Mouse (Mus musculus): ENCODE measurements around the gene Mtfp1. TPM values are rescaled to one million over a fixed set of nuclear protein-coding genes. Genes with fewer than 3 reads are reported as not detected.
"Not testable (repeated sequence)": the region's sequence is repeated elsewhere in the genome, so short reads cannot be mapped to it uniquely, and the experiment has no call there.

Mtfp1 gene
- total RNA-seq, 2 experiments from 2014 or later, result 15.3 to 16.3 TPM

DNA sequence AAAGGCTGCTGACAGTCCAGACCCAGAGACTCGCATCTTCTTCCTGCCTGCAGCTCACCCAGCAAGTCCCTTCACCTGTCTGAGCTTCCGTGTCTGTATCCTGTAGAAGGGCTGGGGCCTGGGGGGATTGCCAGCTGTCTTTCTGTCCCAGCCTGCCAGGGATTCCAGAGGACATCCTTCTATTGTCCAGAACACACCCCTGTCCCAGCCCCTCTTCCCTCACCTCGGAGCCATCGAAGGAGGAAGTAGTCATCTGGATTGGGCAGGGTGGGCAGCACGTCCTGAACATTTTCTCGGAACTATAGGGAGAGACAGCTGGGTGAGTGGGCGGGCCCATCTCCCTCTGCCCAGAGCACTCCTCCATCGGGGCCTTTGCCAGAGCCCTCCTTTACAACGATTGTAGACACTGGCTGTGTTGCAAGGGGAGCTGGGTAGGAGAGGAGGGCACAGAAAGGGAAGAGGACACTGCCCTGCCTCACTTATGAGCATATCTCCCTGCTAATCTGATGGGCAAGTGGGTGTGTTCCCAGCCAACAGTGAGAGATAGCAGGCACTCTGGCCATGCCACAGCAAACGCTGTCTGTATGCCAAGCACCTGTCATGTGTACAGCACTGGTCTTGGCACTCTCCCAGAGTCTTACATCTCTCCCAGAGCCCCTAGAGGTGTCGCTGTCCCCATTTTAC lies 21.4 kb upstream of the Mtfp1 start:
- intact Hi-C loops (cut with DNase I), result no loop called here
- DNase-seq, result no peak

DNA sequence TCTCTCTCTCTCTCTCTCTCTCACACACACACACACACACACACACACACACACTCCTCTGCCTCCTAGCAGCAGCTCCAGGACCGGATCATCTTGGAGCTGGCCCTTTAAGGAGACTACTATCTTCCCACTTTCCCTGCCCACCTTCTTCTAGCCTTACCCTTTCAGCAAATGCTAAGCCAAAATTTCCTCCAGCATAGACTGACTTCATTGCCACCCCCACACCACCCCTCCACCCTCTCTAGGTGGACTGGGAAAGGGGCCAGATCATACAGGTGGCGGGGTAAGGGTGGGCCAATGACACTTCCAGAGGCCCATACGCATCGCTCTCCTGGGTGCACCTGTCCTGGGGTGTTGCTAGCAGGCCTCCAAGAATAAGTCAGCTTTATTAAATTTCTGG lies 20.2 kb upstream of the Mtfp1 start:
- no peak for DNase-seq
- intact Hi-C loops (cut with DNase I), result no loop called here

DNA sequence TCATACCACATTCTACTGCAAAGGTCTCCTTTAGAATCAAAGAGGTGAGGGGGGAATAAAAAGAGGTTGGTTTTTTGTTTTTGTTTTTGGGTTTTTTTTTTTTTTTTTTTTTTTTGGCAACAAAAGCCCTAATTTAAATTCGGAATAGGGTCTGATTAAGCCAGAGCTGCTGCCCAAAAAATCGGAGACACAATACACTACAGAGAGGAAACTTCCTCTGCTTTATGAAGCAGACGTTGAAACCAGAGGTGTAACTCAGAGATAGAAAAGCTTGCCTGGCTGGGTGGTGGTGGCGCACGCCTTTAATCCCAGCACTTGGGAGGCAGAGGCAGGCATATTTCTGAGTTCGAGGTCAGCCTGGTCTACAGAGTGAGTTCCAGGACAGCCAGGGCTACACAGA lies 19.3 kb upstream of the Mtfp1 start:
- DNase-seq; intact Hi-C loops (cut with DNase I): not testable (repeated sequence)

DNA sequence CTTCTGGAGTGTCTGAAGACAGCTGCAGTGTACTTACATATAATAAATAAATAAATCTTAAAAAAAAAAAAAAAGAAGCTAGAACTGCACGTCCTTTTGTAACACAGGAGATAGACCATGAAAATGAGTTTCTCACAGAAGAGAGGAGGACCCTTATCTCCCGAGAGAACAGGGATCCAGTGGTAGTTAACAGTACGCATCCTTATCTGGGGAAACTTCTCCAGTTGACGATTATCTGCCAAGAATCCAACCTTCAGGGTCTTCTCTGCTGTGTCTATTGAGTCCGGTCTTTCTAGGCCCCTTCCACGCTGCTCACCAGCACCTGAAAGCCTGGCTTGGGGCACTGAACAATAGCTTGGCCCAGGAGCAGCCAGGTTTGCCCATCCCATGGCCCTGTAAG lies 18.7 kb upstream of the Mtfp1 start:
- intact Hi-C loops (cut with DNase I), result no loop called here
- no peak for DNase-seq

DNA sequence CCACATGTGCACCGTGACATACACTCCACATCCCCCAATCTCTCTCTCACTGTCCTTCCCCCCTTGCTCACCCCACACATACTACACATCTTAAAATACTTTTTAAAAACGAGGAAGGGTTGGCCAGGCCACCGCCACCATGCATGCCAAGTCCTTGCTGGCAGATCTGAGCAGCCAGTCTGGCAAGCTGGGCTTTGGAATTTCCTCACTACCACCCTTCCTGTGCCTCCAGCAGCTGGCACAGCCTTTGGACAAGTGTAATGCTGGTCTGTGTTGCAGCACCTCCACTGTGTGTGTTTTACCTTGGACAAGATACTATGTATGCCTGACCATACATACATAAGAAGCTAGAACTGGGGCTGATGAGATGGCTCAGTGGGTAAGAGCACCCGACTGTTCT lies 18.3 kb upstream of the Mtfp1 start:
- no peak for DNase-seq
- intact Hi-C loops (cut with DNase I), result no loop called here

DNA sequence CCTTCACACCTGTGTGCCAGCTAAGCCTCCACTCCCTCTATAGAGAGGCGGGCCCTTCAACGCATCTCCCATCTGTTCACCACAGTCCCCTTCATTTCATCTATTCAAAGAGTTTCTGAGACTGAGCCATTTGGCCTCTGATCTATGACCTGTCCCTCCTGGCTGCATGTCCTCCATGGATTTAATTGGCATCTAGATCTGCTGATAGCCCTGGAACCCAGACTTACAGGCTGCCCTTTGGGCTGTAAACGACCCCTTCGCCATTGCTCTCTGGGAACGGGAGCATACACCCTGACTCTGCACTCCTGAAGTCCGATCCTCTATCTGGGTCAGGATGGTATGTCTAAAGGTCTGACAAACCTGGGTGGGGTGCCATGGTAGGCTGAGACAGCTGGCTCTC lies 17.6 kb upstream of the Mtfp1 start:
- no peak for DNase-seq
- intact Hi-C loops (cut with DNase I), result no loop called here

DNA sequence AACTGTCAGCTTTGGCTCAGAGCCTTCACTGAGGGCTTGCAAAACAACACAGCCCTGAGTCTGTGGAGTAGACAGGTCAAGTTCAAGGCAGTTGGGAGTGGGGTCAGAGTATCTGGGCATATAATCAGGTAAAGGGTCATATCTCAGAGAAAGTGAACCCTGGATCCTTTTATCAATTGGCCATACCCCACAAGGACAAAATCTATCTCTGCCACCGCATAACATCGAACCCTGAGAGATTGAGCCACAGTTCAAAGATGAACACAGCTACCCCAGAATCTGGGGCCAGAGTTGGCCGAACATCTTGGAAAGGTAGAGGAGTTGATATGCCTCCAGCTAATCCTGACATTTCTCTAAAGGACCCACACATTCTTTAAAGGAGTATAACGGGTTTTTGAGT lies 16.8 kb upstream of the Mtfp1 start:
- no peak for DNase-seq
- intact Hi-C loops (cut with DNase I), result no loop called here

DNA sequence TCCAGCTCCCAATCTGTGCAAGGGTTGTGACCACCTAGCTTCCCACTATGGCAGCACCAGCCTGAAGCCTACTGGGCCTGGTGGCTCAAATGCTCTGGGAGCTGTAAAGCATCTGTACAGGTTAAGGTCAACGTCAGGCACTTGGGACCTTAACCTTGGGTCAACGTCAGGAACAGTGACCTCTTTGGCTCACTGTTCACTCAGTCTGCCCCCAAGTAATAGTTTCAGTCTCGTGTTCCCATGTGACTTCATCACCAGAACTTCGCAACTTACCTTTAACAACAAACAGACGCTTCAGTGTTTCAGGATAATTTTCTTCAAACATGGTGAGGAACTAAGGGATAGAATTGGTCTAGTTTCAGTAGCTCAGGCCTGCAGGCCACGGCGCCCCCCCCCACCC lies 13.4 kb upstream of the Mtfp1 start:
- DNase-seq, result no peak
- intact Hi-C loops (cut with DNase I), result no loop called here

DNA sequence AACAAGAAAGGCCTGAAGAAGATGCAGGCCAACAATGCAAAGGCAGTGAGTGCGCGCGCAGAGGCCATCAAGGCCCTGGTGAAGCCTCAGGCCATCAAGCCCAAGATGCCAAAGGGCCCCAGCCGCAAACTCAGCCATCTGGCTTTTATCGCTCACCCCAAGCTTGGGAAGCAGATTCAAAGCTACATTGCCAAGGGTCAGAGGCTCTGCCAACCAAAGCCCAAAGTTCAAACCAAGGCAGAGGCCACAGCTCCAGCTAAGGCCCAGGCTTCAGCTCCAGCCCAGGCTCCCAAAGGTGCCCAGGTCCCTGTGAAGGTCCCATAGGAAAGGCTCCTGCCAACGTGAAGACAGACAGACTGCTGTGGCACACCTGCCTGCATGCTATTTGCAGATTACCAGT lies 12.7 kb upstream of the Mtfp1 start:
- intact Hi-C loops (cut with DNase I); DNase-seq: not testable (repeated sequence)

DNA sequence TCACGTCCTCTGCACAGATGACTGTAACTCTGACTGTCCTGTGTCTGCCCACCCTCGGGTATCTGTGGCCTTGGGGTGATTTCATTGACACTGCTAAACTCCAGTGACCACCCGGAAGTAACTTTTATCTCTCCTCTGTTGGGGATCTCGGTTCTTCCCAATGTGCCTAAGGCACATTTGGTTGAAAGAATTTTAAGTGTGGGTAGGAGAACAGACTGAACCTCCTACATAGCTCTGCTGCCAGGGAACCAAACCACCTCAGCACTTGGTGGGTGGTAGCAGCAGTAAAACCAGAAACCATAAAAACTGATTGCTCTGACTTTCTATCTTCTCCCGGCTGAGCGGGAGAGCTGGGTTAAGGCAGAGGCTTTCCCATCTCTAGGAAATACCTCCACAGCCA lies 10.2 kb upstream of the Mtfp1 start:
- no peak for DNase-seq
- intact Hi-C loops (cut with DNase I), result no loop called here

DNA sequence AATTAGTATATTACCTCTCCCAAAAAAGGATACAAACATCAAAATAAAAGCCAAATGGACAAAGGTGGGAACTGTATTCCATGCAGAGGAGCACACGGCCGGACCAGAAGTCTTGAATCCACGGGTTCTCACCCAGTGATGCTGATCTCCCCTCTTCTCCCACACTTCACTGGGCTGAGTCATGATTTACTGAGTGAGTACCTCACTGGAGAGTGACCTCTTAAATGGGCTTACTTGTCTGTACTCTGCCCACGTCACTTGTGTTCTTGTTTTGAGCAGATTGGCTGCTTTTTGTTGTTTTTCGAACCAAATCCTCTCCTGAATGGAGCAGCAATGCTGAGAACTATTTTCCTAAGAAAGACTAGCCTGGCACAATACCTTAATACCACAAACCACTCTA lies 9.7 kb upstream of the Mtfp1 start:
- intact Hi-C loops (cut with DNase I), result no loop called here
- no peak for DNase-seq

DNA sequence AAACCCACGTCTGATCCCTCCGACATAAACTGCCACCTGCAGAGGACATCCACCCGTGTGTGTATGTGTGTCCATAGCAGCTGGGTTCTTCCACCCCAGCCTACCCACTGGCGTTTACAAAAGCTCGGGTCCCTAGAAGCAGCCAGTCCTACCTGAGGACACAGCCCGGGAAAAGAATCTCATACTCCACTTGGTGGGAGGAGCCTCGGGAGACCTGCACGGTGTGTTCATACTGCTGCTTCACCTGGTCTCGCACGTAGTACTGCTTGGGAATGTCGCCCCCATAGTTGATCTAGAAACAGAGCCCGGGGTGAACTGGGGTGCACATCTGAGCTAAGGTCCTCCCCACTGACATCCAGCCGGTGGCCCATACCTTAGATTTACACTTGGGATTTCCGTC lies 8.3 kb upstream of the Mtfp1 start:
- intact Hi-C loops (cut with DNase I), result no loop called here
- no peak for DNase-seq

DNA sequence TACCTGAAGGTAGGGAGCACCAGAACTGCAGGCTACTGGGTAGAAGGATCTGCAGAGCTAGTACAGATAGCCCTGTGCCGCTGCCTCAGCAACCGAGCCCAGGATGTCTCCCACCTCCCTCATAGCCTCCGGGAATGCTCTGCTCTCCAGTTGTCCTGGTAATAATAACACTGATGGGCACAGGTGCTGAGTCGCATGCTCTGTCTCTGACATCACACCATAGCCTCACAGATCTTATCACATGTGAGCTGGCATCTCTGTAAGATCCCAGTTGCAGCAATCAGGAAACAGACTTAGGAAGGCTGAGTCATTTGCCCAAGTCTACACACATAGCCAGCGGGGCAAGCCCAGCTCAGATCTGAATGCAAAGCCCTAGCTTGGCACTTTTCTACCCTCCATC lies 6.6 kb upstream of the Mtfp1 start:
- intact Hi-C loops (cut with DNase I), result no loop called here
- no peak for DNase-seq

DNA sequence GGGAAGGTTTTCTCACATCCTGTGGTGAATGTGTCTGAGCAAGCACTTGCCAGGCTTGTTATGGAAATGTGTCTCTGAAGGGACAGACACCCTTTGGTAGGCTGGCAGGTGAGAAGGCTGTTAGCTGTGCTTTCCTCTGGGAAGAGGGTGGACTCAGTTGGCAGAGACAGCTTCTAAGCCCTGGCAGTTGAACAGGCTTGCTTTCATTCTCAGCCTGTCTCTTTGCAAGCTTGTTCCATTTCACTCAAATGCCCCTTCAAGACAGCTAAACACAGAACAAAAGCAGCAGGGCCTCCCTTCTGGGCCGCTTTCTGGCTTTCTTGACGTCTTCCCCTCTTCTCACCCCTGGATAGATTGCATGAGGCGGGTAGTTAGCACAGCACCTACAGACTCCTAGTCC lies 4.2 kb upstream of the Mtfp1 start:
- intact Hi-C loops (cut with DNase I), result no loop called here
- DNase-seq, result no peak

DNA sequence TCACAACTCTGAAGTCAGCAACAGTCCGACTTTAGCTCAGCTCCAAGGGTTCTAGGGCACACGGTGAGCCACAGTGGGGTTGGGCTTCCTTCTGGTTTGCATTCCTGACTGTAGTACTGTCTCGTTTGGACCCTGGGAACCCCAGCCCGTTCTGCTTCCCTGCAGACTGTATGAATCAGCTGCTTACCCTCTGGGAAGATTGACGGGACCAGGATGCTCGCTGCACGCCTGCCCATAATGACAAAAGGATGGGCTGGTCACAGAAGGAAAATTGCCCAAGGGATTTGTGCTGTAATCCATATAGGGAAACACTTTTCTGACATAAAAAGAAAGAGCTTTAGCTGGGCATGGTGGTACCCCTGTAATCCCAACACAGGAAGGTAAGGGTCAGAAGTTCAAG lies 3.6 kb upstream of the Mtfp1 start:
- intact Hi-C loops (cut with DNase I), result no loop called here

DNA sequence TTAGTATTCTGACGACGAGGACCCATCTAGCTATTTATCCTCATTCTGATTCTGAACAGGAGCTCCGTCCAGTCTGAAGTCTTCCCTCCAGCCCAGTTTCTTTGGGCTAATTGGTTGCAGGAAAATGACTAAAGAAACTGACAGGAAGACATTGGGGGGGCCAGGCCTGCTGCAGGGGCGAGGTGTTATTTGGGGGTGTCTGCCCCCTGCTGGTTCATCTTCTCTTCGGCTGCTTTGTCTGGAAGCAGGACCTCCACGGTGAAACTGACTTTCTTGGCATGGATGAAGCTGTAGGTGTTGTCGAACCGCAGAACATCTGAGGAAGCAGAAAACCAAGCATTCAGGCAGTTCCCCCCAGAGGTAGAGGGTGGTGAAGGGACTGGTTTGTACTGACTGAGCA lies 2.9 kb upstream of the Mtfp1 start:
- DNase-seq, result no peak
- intact Hi-C loops (cut with DNase I), result no loop called here

More for the DNA sequence above, 3.6 kb upstream of the Mtfp1 start:
- no peak for DNase-seq

DNA sequence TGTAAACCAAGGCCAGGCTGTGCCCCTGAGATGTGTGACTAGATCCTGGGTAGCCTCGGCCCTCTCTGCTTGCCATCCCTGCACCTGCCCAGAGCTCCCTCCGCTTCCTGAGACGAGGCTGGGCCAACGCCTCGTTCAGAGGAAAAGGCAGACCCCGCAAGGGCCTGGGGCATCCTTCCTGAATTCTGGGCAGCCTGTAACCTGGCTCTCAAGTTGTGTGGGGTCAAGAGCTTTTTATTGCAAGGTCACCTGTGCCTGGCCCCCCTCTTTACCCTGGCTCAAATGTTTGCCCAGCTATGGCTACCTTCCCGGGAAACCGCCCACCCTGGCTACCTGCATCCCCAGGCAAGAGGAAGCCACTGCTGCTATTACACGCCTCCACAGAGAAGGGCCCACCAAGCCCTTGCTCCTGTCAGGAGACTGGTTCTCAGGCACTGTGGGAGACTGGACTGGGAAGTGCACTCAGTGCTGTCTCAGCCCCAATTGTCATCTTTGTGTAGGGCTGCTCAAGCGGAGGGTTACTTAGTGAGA lies 1.9 kb upstream of the Mtfp1 start:
- no peak for DNase-seq
- intact Hi-C loops (cut with DNase I), result no loop called here

DNA sequence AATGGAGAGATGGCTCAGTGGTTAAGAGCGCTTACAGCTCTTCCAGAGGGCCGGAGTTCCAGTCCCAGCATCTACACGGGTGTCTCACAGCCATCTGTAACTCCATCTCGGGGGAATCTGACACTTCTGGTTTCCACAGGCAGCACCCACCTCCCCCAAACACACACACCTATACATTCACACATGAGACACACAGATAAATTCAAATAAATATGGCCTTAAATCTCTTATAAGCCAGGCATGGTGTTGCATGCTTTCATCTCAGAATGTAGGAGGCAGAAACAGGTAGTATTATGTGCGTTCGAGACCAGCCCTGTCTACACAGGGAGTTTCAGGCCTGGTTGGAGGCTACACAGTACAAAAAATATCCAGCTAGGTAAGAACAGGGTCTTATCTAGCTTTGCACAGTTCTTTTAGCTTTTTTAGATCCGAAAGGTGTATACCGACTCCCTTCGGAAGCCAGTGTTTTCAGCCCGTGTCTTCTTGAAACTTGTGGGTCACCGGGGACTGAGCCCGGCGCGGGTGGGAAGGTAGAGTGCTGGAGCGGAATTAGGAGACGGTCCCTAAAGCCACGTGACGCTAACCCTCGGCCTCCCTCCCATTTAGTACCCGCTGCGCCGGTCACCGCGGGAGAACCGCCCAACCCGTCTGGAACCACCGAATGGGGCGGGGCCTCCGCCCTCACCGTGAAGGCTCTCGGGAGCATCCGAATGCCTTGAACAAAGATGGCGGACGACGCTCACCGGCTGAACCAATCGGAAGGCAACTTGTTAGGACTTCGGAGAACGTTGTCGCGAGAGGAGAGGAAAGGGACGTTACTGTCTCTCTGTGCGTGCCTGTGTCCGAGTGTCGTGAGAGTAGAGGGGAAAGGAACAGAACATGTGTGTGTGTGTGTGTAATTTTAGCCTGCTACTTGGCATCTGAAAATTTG lies 1.1 kb upstream of the Mtfp1 start:
- DNase-seq, result peak; percentile 99
- intact Hi-C loops (cut with DNase I), result no loop called here

DNA sequence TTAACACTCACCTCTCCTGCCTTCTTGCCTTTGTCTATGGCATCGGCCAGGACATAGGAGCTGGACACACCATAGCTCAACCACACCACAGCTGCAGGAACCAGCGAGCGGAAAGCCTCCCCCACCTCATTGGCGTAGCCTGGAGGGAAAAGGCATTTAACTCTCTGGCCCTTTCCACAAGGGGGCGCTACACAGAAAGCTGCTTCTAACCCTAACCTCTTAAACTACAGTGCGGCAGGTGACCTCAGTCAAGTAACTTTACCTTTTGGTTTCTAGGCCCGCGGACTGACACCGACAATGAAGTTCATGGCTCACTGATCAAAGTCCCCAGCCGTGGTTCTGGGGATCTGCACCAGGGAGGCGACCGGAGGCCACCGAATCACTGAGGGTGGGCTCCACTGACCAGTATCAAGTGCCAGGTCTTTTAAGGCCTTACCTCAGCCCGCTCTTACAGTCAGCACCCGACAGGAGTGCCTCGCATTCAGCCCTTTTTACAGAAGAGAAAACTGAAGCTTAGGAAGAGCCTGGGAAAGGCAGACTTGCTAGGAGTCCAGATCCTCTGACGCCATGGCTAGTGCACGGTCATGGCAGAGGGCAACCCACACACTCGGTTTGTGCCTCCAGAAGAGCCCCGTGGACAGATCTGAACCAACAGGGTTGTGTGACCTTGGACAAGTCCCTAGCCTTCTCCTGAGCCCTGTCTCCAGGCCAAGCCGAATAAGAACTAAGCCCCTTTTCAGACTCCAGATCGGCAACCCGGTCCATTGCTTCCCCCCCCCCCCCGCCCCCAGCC lies 671 bp downstream of the Mtfp1 start:
- intact Hi-C loops (cut with DNase I), result no loop called here
- peak; percentile 57 for DNase-seq

DNA sequence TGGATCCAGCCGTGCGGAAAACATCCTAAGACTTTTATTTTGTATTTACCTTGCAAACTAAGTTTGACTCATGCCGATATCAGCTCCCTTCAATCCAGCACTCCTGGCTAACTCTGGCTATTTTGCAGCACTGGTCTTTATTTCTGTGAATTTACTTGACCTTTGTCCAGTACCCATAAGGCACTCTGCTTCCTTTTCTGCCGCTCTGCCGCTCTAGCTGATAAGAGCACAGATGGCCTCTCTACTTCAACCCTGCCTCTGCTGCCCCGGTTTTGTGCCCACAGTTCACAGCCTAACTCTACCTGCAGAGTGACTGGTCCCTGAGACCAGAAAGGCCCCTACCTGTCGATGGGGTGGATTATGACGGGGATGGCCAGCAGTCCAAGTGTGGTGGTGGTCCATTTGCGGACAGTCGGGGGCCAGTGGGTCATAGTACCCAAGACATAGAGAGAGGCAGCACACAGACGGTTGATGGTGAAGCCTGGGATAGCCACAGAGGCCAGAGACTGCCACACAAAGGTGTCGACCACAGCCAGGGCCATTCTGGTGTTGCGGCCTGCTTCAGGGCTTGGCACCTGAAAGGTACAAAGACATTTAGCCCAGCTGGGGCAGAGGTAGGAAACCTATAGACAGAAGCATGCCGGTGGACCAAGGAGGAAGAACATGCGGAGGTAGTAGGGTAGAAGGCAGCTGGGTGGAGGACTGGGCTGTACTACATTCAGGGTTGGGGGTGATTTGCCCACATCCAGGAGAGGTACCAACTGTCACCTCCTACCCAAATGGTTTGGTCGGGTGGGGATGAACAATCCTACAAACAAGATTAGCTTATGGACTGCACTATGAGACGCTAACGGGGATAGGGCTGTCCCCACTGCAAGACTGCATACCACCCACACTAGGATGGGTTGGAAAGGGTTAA lies 1.5 kb downstream of the Mtfp1 start:
- intact Hi-C loops (cut with DNase I), result no loop called here
- no peak for DNase-seq

Measured in left cerebral cortex, postnatal 4 days (tissue).